Mouse (Mus musculus) MEL (cell line): ENCODE data around the gene Arhgef1. TPM values are rescaled to one million over a fixed set of nuclear protein-coding genes. Genes with fewer than 3 reads are reported as not detected.

Source experiments
- DNase-seq: peaks from one replicate; pipeline ENCODE4 v3.0.0; 2011; ENCODE audit warnings: low read depth, low spot score
- H3K27ac ChIP-seq: 2 replicates; pipeline ENCODE4 v1.5.1; 2012; ENCODE audit warnings: low read depth, mild to moderate bottlenecking, control low read depth, low read length, moderate library complexity; ENCODE audit not compliant: control insufficient read depth
- H3K27me3 ChIP-seq, 2 experiments: fragments of 150-350 bp in 1 of 2; sonication (generic) in 1 of 2; 2 replicates each; pipeline ENCODE4 v1.6.1; 2012; ENCODE audit warnings: low read length in 2 of 2, mild to moderate bottlenecking in 2 of 2, improper control_type of control experiment in 1 of 2, moderate library complexity in 1 of 2; ENCODE audit not compliant: insufficient read depth in 2 of 2, control insufficient read depth in 1 of 2
- H3K36me3 ChIP-seq, 2 experiments: 2 replicates each; pipeline ENCODE4 v1.6.1; 2012 to 2014; ENCODE audit warnings: low read length in 2 of 2, improper control_type of control experiment in 1 of 2, inconsistent platforms in 1 of 2, mild to moderate bottlenecking in 1 of 2; ENCODE audit not compliant: insufficient read depth in 2 of 2, control insufficient read depth in 1 of 2
- H3K4me1 ChIP-seq, 2 experiments: fragments of 150-350 bp in 1 of 2; sonication (generic) in 1 of 2; 2 replicates each; pipeline ENCODE4 v1.6.1; 2012; ENCODE audit warnings: low read length in 2 of 2, improper control_type of control experiment in 1 of 2, mild to moderate bottlenecking in 1 of 2; ENCODE audit not compliant: insufficient read depth in 2 of 2, control insufficient read depth in 1 of 2
- H3K4me3 ChIP-seq, 2 experiments: fragments of 150-350 bp in 1 of 2; sonication (generic) in 1 of 2; 2 replicates each; pipeline ENCODE4 v1.5.1; 2012; ENCODE audit warnings: low read depth in 2 of 2, low read length in 2 of 2, mild to moderate bottlenecking in 2 of 2, moderate library complexity in 2 of 2, control low read depth in 1 of 2, improper control_type of control experiment in 1 of 2; ENCODE audit not compliant: control insufficient read depth in 1 of 2, insufficient read depth in 1 of 2
- H3K79me2 ChIP-seq: 2 replicates; pipeline ENCODE4 v1.6.1; 2012; ENCODE audit warnings: mild to moderate bottlenecking, low read length, moderate library complexity; ENCODE audit not compliant: control insufficient read depth, poor library complexity, insufficient read depth
- H3K9ac ChIP-seq: 2 replicates; pipeline ENCODE4 v1.6.1; 2012; ENCODE audit warnings: low read depth, mild to moderate bottlenecking, control low read depth, low read length, moderate library complexity; ENCODE audit not compliant: control insufficient read depth, poor library complexity, severe bottlenecking
- H3K9me3 ChIP-seq: fragments of 150-350 bp; sonication (generic); replicated peaks from 2 replicates; pipeline ENCODE4 v1.6.1; 2012; ENCODE audit warnings: mild to moderate bottlenecking, low read length, improper control_type of control experiment, moderate library complexity; ENCODE audit not compliant: insufficient read depth
- CHD2 ChIP-seq: IDR thresholded peaks from 2 replicates; pipeline ENCODE4 v1.6.1; 2011; ENCODE audit warnings: low read length, improper control_type of control experiment
- EP300 ChIP-seq, 2 experiments: IDR thresholded peaks; 2 replicates each; pipeline ENCODE4 v1.6.1; 2011; ENCODE audit warnings: improper control_type of control experiment in 2 of 2, low read length in 2 of 2, low read depth in 1 of 2, mild to moderate bottlenecking in 1 of 2
- ETS1 ChIP-seq: IDR thresholded peaks from 2 replicates; pipeline ENCODE4 v1.6.1; 2012; ENCODE audit warnings: low read depth, mild to moderate bottlenecking, inconsistent platforms, low read length, improper control_type of control experiment, moderate library complexity
- GABPA ChIP-seq: IDR thresholded peaks from 2 replicates; pipeline ENCODE4 v1.6.1; 2012; ENCODE audit warnings: low read depth, mild to moderate bottlenecking, inconsistent platforms, low read length, improper control_type of control experiment, moderate library complexity
- GATA1 ChIP-seq: IDR thresholded peaks from 2 replicates; pipeline ENCODE4 v1.6.1; 2011; ENCODE audit warnings: low read depth, low read length, improper control_type of control experiment
- HCFC1 ChIP-seq: IDR thresholded peaks from 2 replicates; pipeline ENCODE4 v1.6.1; 2012; ENCODE audit warnings: low read depth, mild to moderate bottlenecking, inconsistent platforms, low read length, improper control_type of control experiment, moderate library complexity
- JUND ChIP-seq: IDR thresholded peaks from 2 replicates; pipeline ENCODE4 v1.6.1; 2011; ENCODE audit warnings: low read depth, mild to moderate bottlenecking, improper control_type of control experiment, low read length
- MAFK ChIP-seq: IDR thresholded peaks from 2 replicates; pipeline ENCODE4 v1.6.1; 2011; ENCODE audit warnings: low read depth, mild to moderate bottlenecking, low read length, improper control_type of control experiment, borderline replicate concordance
- MAX ChIP-seq: IDR thresholded peaks from 2 replicates; pipeline ENCODE4 v1.6.1; 2011; ENCODE audit warnings: low read length, improper control_type of control experiment
- MAZ ChIP-seq: IDR thresholded peaks from 2 replicates; pipeline ENCODE4 v1.6.1; 2012; ENCODE audit warnings: low read depth, mild to moderate bottlenecking, inconsistent platforms, low read length, improper control_type of control experiment
- MXI1 ChIP-seq: IDR thresholded peaks from 2 replicates; pipeline ENCODE4 v1.6.1; 2011; ENCODE audit warnings: mild to moderate bottlenecking, low read depth, low read length, improper control_type of control experiment
- NELFE ChIP-seq: IDR thresholded peaks from 2 replicates; pipeline ENCODE4 v1.6.1; 2011; ENCODE audit warnings: low read depth, low read length, improper control_type of control experiment
- NRF1 ChIP-seq: IDR thresholded peaks from 2 replicates; pipeline ENCODE4 v1.6.1; 2014; ENCODE audit warnings: low read depth, mild to moderate bottlenecking, inconsistent platforms, low read length, improper control_type of control experiment, moderate library complexity; ENCODE audit not compliant: poor library complexity, insufficient read depth, severe bottlenecking
- POLR2AphosphoS2 ChIP-seq: IDR thresholded peaks from 2 replicates; pipeline ENCODE4 v1.6.1; 2011; ENCODE audit warnings: low read length, improper control_type of control experiment
- POLR2AphosphoS5 ChIP-seq: IDR thresholded peaks from 2 replicates; pipeline ENCODE4 v1.6.1; 2012; ENCODE audit warnings: low read depth, borderline replicate concordance, mild to moderate bottlenecking, inconsistent platforms, low read length, moderate library complexity, mixed read lengths
- RCOR1 ChIP-seq: IDR thresholded peaks from 2 replicates; pipeline ENCODE4 v1.6.1; 2012; ENCODE audit warnings: low read depth, mild to moderate bottlenecking, inconsistent platforms, low read length, improper control_type of control experiment
- SMC3 ChIP-seq: IDR thresholded peaks from 2 replicates; pipeline ENCODE4 v1.6.1; 2011; ENCODE audit warnings: low read depth, low read length, improper control_type of control experiment
- TBP ChIP-seq: IDR thresholded peaks from 2 replicates; pipeline ENCODE4 v1.8.0; 2011; ENCODE audit warnings: low read depth, low read length, improper control_type of control experiment
- TCF12 ChIP-seq: IDR thresholded peaks from 2 replicates; pipeline ENCODE4 v1.6.1; 2014; ENCODE audit warnings: low read depth, mild to moderate bottlenecking, inconsistent platforms, low read length, improper control_type of control experiment, moderate library complexity
- UBTF ChIP-seq: IDR thresholded peaks from 2 replicates; pipeline ENCODE4 v1.6.1; 2012; ENCODE audit warnings: low read depth, mild to moderate bottlenecking, inconsistent platforms, low read length, improper control_type of control experiment, moderate library complexity, borderline replicate concordance; ENCODE audit not compliant: insufficient read depth
- USF1 ChIP-seq: IDR thresholded peaks from 2 replicates; pipeline ENCODE4 v1.6.1; 2014; ENCODE audit warnings: low read depth, mild to moderate bottlenecking, inconsistent platforms, low read length, improper control_type of control experiment, moderate library complexity
- ZMIZ1 ChIP-seq: IDR thresholded peaks from 2 replicates; pipeline ENCODE4 v1.6.1; 2012; ENCODE audit warnings: low read depth, mild to moderate bottlenecking, inconsistent platforms, low read length, improper control_type of control experiment, moderate library complexity
- ZNF384 ChIP-seq: IDR thresholded peaks from 2 replicates; pipeline ENCODE4 v1.6.1; 2012; ENCODE audit warnings: low read depth, mild to moderate bottlenecking, inconsistent platforms, low read length, improper control_type of control experiment
- polyA plus RNA-seq, 2 experiments: library from polyadenylated mRNA; stranded (reverse) in 1 of 2; unstranded in 1 of 2; fragments of >175 nt in 1 of 2; fragments of >200 nt in 1 of 2; gene quantifications; 2 replicates each; pipeline versions ENCODE4 v1.2.1 to v1.2.4; 2012; ENCODE audit warnings: low replicate concordance in 2 of 2, low read depth in 1 of 2; ENCODE audit not compliant: insufficient read length in 2 of 2, insufficient read depth in 1 of 2, missing spikeins in 1 of 2
- total RNA-seq: library from RNA; depleted of rRNA; stranded (reverse); fragments of 300-350 nt; gene quantifications from 2 replicates; pipeline ENCODE4 v1.2.3, GENCODE M21; 2012

Arhgef1 gene
- total and polyA plus RNA-seq, 3 experiments = 53.3 to 163 TPM; not detected in 1

DNA sequence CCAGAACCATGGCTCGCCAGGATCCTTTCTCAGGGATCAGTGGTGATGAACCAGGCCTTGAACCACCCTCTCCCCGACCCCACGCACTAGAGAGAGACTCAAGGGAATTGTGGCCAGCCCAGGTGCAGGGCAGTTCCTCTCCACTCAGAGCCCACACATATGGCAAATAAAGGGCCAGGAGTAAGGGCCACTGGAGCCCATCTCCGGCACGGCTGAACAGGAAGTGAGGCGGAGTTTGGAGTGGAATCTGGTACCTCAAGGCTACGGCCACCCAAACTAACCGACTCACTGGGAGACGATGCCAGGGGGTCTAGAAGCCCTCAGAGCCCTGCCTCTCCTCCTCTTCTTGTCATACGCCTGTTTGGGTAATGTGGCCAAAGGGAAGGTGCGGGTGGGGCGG is 5.5 kb upstream of the Arhgef1 start, which contains the start of gene Cd79a:
Cd79a (plus strand) TSS at position 158 of the 400 bp plus-strand sequence.
- Histone ChIP-seq H3K36me3 (peaks cover 0 to 8% of the 10 kb centered on the region in 2 experiments; a peak in 2 of 4 replicates), H3K27ac (no peak within 1 kb of the TSS), H3K9ac (no peak within 1 kb of the TSS)

DNA sequence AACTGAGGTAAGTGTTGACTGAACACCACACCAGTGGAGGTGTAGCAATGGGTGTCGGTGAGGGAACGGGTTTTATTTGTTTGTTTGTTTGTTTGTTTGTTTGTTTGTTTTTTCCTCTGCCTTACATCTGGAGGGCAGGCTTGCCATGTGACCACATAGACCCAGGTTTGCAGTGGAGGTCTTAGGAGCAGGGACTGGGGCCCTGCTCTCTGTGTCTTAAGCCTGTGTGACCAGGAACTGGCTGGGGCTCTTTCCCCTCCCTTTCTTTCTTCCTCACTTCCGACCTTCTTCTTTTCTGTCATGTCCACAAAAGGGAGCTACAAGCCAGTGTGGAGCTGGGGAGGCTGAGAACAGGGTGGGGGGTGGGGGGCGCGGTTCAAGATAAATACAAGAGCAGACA is 4.8 kb upstream of the Arhgef1 start:
- Histone ChIP-seq H3K27ac (no peak overlapping the region), H3K36me3 (peaks cover 0 to 12% of the 10 kb centered on the region in 2 experiments; a peak in 2 of 4 replicates)
- TF ChIP-seq SMC3 (no peak), HCFC1 (no peak)
- TF ChIP-seq, all 39 proteins: peak for 0
- Histone ChIP-seq H3K27me3 (no peaks in the 10 kb centered on the region), H3K79me2 (peaks cover 2% of the 10 kb centered on the region; the same call in 1 of the 2 replicates), H3K9me3 (no peaks in the 10 kb centered on the region), H3K4me3 (no peak overlapping the region), H3K9ac (no peak overlapping the region), H3K4me1 (peaks cover 0 to 16% of the 10 kb centered on the region in 2 experiments; a peak in 2 of 4 replicates)
- DNase-seq = no peak

More for the DNA sequence above, 5.5 kb upstream of the Arhgef1 start, which contains the start of gene Cd79a:
- H3K9me3 ChIP-seq = no peaks in the 10 kb centered on the region
- H3K4me1 ChIP-seq = peaks cover 0 to 12% of the 10 kb centered on the region in 2 experiments; a peak in 2 of 4 replicates
- H3K79me2 ChIP-seq = no peaks in the 10 kb centered on the region; the same call in 1 of the 2 replicates
- TF ChIP-seq SMC3 = no peak
- no peak for TF ChIP-seq MAX
- no peak for TF ChIP-seq GABPA
- TF ChIP-seq EP300 (IDR thresholded peaks at IDR 0.05; ENCODE audit: low read depth in 1 of 2, low read length in 2 of 2) = no peak
- no peak for TF ChIP-seq ETS1
- no peak for TF ChIP-seq POLR2AphosphoS5
- TF ChIP-seq MAZ = no peak
- no peak for TF ChIP-seq MAFK
- TF ChIP-seq ZNF384 = no peak
- no peak for TF ChIP-seq JUND
- no peak for TF ChIP-seq ZMIZ1
- H3K4me3 ChIP-seq = no peak within 1 kb of the TSS
- no peaks in the 10 kb centered on the region for H3K27me3 ChIP-seq
- DNase-seq = no peak

DNA sequence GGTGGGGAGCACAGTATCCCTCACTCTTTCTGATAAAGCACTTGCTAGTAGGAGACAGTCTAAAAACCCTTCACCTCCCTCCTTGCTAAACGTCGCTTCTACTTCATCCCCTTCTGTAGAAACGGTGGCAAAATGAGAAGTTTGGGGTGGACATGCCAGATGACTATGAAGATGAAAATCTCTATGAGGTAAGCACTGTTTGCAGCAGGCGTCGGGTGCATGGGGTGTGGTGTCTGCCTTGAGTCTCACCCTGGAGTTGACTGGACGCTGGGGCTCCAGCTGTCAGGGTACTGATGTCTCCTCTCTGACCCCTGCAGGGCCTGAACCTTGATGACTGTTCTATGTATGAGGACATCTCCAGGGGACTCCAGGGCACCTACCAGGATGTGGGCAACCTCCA is 1.6 kb upstream of the Arhgef1 start:
- no peaks in the 10 kb centered on the region for H3K9me3 ChIP-seq
- peak; percentile 59 for DNase-seq
- no peaks in the 10 kb centered on the region for H3K27me3 ChIP-seq
- peak overlapping the region; percentile 13 for H3K9ac ChIP-seq
- H3K4me3 ChIP-seq = no peak overlapping the region
- peaks cover 0 to 19% of the 10 kb centered on the region in 2 experiments; a peak in 3 of 4 replicates for H3K36me3 ChIP-seq
- peaks cover 0 to 30% of the 10 kb centered on the region in 2 experiments; a peak in 2 of 4 replicates for H3K4me1 ChIP-seq
- TF ChIP-seq CHD2 (no peak), MAX (no peak), TCF12 (no peak), TBP (no peak), ETS1 (peak; percentile 54; the same call in 1 of the 2 replicates), UBTF (no peak), MXI1 (no peak), GATA1 (no peak), ZMIZ1 (no peak), JUND (no peak), POLR2AphosphoS2 (no peak), USF1 (no peak), RCOR1 (no peak), NRF1 (no peak), NELFE (no peak), EP300 (IDR thresholded peaks at IDR 0.05; ENCODE audit: low read depth in 1 of 2, low read length in 2 of 2) (0 out of 4 replicates have a peak, but pooled peaks of 1 of the 2 experiments have one; percentile 15)
- TF ChIP-seq, all 39 proteins: peak for 2
- Histone ChIP-seq H3K27ac (peak overlapping the region; percentile 78), H3K79me2 (peaks cover 26% of the 10 kb centered on the region)
